Mouse (Mus musculus) cerebellum, adult (tissue): Measurements from ENCODE around the gene Yaf2.
"Not testable (repeated sequence)": the region's sequence is repeated elsewhere in the genome, so short reads cannot be mapped to it uniquely, and the experiment has no call there.

Experiments
- ATAC-seq: cut with Nextera tagmentation; 2 replicates; pipeline ENCODE4 v1.9.2; 2017; ENCODE audit warnings: mild to moderate bottlenecking, moderate library complexity, mixed read lengths; ENCODE audit not compliant: insufficient number of reproducible peaks, low FRiP score, low TSS enrichment

Yaf2 gene

DNA sequence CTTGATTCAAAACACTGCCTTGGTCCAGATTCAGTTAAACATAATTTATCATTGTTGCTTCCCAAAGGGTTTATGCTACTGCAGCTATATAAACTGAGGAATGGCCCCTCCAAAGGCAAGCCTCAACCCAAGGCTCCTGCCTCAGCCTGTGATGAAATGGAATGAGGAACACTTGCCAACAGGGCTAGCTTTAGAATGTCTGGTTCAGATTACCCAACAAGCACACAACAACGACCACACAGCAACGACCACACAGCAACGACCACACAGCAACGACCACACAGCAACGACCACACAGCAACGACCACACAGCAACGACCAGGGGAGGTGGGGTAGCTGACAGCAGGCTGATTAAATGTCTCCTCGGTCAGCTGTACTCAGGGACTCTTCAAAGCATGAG lies 76.8 kb downstream of the Yaf2 start:
- ATAC-seq: no peak

DNA sequence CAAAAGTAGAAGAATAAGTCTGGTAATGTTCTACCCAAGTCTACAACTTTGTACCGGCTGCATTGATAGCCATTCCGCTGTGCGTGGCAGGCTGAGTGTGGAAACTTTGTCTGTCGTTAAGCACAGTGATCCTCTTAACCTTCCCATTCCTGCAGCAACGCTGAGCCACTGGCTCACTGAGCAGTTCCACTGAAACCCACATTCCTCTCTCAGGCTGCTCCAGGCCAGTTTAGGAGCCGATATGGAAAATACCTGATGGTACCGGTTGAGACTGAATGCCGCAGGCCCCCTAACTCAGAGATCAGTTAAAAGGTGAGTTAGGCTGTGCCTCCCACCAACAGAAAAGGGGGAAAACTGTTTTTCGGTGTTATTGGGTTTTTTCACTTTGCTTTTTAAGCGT lies 81.4 kb downstream of the Yaf2 start:
- ATAC-seq: no peak

DNA sequence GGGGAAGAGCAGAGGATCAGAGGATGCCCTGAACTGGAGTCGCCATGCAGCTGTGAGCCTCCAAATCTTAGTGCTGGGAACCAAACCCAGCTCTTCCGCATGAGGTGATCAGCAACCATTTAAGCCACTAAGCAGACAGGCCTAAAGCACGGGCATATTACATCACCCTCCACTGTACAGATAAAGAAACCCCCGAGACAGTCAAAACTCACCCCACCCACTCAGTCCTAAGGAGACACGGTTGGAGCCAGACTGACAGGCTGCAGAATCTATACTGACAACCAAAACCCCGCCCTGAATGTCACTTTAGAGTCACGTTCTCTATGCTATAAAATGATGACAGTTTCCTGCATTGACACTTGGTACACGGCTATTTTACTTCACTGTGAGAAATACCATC lies 83.6 kb downstream of the Yaf2 start:
- no peak for ATAC-seq

DNA sequence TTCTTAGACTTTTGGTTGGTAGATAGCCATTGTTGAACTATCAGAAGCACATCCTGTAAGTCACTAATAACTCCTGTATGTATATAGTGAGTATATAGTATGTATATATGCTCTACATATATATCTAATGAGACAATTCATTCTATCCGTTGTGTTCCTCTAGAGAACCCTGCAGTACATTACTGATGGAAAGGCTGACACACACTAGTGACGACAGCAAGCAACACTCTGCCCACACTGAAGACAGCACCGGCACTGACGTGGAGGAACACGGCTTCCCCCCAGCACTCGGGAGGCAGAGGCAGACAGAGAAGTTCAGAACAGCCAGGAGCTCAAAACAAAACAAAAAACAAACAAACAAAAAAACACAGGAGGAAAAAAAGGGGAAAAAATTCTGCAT lies 84.3 kb downstream of the Yaf2 start:
- no peak for ATAC-seq

DNA sequence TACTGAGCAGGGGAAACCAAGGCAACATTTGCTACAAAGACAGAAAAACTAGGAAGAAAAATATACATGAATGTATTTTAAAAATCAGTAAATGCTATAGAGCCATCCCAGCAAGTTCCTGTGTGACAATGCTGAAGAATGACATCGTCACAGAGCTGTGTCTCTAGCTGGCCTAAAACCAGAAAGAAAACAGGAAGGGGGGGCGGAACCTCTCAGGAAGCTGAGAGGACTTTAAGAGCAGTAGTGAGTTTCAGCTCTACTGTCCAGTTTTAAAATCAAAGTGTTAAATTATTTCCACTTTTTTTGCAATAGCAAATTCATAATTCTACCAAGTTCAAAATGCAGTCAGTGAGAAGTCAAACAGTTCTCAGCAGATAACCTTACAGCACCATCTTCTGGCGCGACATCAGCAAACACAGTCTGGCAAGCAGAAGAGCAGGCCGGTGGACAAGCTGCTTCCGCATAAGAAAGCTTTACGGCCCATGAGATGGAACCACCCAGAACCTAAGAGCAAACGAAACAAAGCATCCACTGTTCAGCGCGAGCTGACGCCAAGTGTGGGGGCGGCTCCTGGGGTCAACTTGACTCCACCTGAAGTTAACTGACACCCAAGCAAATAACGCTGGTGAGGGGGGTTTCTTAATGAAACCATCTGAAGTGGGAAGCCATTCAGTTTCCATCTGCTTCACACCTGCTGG lies 85.0 kb downstream of the Yaf2 start:
- no peak for ATAC-seq

DNA sequence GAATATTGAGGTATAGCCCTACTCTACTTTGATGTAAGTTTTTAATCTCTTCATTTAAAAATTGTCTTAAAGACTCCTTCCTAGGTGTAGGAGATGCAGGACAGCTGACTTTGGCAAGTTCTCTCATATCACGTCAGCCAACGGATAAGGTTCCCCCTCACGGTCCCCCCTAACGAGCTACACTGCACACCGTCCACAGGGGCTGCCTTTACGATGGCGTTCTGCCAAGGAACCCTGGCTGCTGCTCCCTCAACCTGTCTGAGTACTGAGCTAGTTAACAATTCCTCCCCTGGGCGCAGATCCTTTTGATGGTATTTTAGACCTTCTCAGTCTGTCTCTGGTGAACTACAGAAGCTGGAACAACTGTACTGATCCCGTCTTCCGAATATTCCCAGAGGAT lies 93.5 kb downstream of the Yaf2 start:
- no peak for ATAC-seq

DNA sequence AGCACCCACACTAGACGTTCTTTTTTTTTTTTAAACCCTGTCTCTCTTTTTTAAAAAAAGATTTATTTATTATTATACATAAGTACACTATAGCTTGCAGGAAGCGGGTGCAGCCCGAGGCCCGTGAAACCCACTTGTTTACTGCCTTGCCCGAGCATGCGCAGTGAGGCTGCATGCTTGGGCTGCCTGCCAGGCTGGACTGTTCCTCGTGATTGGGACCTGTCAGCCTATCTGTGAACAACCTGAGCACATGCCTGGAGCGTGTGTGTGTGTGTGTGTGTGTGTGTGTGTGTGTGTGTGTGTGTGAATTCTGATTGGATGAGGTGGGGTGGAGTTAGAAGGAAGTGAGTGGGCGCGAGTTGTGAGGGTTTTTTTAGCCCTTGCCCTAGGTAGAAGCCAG lies 100.3 kb downstream of the Yaf2 start:
- ATAC-seq: not testable (repeated sequence)
